19 mouse cellular contexts compared by ENCODE assay signal in genomic region chr4:91557452-91557851, GRCm38 (mm10).
DNase-seq lines count a peak whose midpoint lies in the region; ATAC-seq lines count a peak whose summit lies in the region.
"Had no signal": no experiment of that assay in that cellular context is flagged by ENCODE, and none has a peak within 500 bp of the region (broad histone marks: within the 10 kb centered on the region; RNA-seq: fewer than 3 reads in every experiment).

No protein-coding gene starts in this region.

- H3K9ac ChIP-seq in midbrain, embryonic 11.5 days (ENCODE audit: low read length), result no peak overlapping the region
- H3K9ac ChIP-seq in hindbrain, embryonic 13.5 days, result no peak overlapping the region
- no peak overlapping the region for H3K9ac ChIP-seq in midbrain, embryonic 16.5 days (ENCODE audit: low read depth, low read length)
- no peak overlapping the region for H3K9ac ChIP-seq in heart, embryonic 11.5 days (ENCODE audit: low read depth, low read length)
- H3K9ac ChIP-seq: limb, embryonic 13.5 days had no signal

- H3K36me3 ChIP-seq in midbrain, embryonic 11.5 days (ENCODE audit: control insufficient read depth, insufficient read depth, low read length), result no peaks in the 10 kb centered on the region
- H3K36me3 ChIP-seq in midbrain, embryonic 10.5 days, result no peaks in the 10 kb centered on the region
- H3K36me3 ChIP-seq in hindbrain, embryonic 13.5 days, result no peaks in the 10 kb centered on the region
- H3K36me3 ChIP-seq in midbrain, embryonic 16.5 days (ENCODE audit: control insufficient read depth, insufficient read depth, low read length), result no peaks in the 10 kb centered on the region
- no peaks in the 10 kb centered on the region for H3K36me3 ChIP-seq in heart, embryonic 11.5 days (ENCODE audit: control insufficient read depth, insufficient read depth, low read length)
- H3K36me3 ChIP-seq: limb, embryonic 13.5 days had no signal

- no peaks in the 10 kb centered on the region for H3K4me1 ChIP-seq in midbrain, embryonic 11.5 days (ENCODE audit: control insufficient read depth, insufficient read depth, low read length)
- peaks cover 5% of the 10 kb centered on the region; the same call in 1 of the 2 replicates for H3K4me1 ChIP-seq in midbrain, embryonic 10.5 days
- 0 out of 2 replicates have a peak, but pooled peaks cover 4% of the 10 kb centered on the region for H3K4me1 ChIP-seq in hindbrain, embryonic 13.5 days (replicated peaks)
- H3K4me1 ChIP-seq in midbrain, embryonic 16.5 days (ENCODE audit: control insufficient read depth, insufficient read depth, low read length), result no peaks in the 10 kb centered on the region
- H3K4me1 ChIP-seq in heart, embryonic 11.5 days (ENCODE audit: control insufficient read depth, insufficient read depth, low read length), result no peaks in the 10 kb centered on the region
- H3K4me1 ChIP-seq: limb, embryonic 13.5 days had no signal

- ATAC-seq in midbrain, embryonic 11.5 days (ENCODE audit: low FRiP score), result peak; percentile 73
- ATAC-seq in hindbrain, embryonic 13.5 days (ENCODE audit: low FRiP score), result peak; percentile 57; the same call in 1 of the 2 replicates
- ATAC-seq in midbrain, embryonic 16.5 days, result peak; percentile 21; the same call in 1 of the 2 replicates
- ATAC-seq in granulocyte monocyte progenitor cell, adult 5-6 weeks (replicated peaks; ENCODE audit: poor library complexity, severe bottlenecking), result no peak
- ATAC-seq in heart, embryonic 11.5 days (replicated peaks; ENCODE audit: insufficient number of reproducible peaks, low FRiP score, low TSS enrichment), result no peak
- ATAC-seq: intestine, postnatal 0 days had no signal

- no peak overlapping the region for H3K27ac ChIP-seq in midbrain, embryonic 11.5 days (ENCODE audit: low read depth, low read length)
- no peak overlapping the region for H3K27ac ChIP-seq in midbrain, embryonic 10.5 days (replicated peaks)
- H3K27ac ChIP-seq in hindbrain, embryonic 13.5 days, result peak overlapping the region; percentile 30; the same call in 1 of the 2 replicates
- no peak overlapping the region for H3K27ac ChIP-seq in midbrain, embryonic 16.5 days (ENCODE audit: low read length)
- no peak overlapping the region for H3K27ac ChIP-seq in heart, embryonic 11.5 days (ENCODE audit: low read depth, low read length)
- H3K27ac ChIP-seq: kidney, postnatal 0 days; layer of hippocampus, adult 2 months; left cerebral cortex, adult 2 months; limb, embryonic 13.5 days; macrophage had no signal

- no peak overlapping the region for H3K4me3 ChIP-seq in midbrain, embryonic 11.5 days (ENCODE audit: low read depth, low read length)
- H3K4me3 ChIP-seq in midbrain, embryonic 10.5 days, result no peak overlapping the region
- no peak overlapping the region for H3K4me3 ChIP-seq in hindbrain, embryonic 13.5 days
- H3K4me3 ChIP-seq in midbrain, embryonic 16.5 days (ENCODE audit: low read depth, low read length), result no peak overlapping the region
- no peak overlapping the region for H3K4me3 ChIP-seq in heart, embryonic 11.5 days (ENCODE audit: low read depth, low read length)
- H3K4me3 ChIP-seq: erythroblast, embryonic 14.5 days; layer of hippocampus, adult 2 months; left cerebral cortex, adult 2 months; limb, embryonic 13.5 days had no signal

- WGBS in midbrain, embryonic 11.5 days, result 26% methylated on average over 1 of the region's 1 CpGs
- 30% methylated on average over 1 of the region's 1 CpGs for WGBS in midbrain, embryonic 10.5 days
- WGBS in hindbrain, embryonic 13.5 days, result 19% methylated on average over 1 of the region's 1 CpGs
- whole genome bisulfite sequencing in midbrain, embryonic 16.5 days, result 21% methylated on average over 1 of the region's 1 CpGs
- 37% methylated on average over 1 of the region's 1 CpGs for WGBS in heart, embryonic 11.5 days (ENCODE audit: insufficient replicate concordance)

- H3K4me2 ChIP-seq in midbrain, embryonic 11.5 days, result no peak overlapping the region
- no peak overlapping the region for H3K4me2 ChIP-seq in hindbrain, embryonic 13.5 days
- H3K4me2 ChIP-seq in midbrain, embryonic 16.5 days (ENCODE audit: low read length), result no peak overlapping the region
- H3K4me2 ChIP-seq in heart, embryonic 11.5 days, result no peak overlapping the region
- H3K4me2 ChIP-seq: limb, embryonic 13.5 days had no signal

- no peaks in the 10 kb centered on the region for H3K9me3 ChIP-seq in midbrain, embryonic 11.5 days (ENCODE audit: control insufficient read depth, low read length)
- H3K9me3 ChIP-seq in midbrain, embryonic 10.5 days (replicated peaks), result no peaks in the 10 kb centered on the region
- H3K9me3 ChIP-seq in hindbrain, embryonic 13.5 days, result no peaks in the 10 kb centered on the region
- H3K9me3 ChIP-seq in midbrain, embryonic 16.5 days (replicated peaks; ENCODE audit: control insufficient read depth, low read length, poor library complexity, severe bottlenecking), result no peaks in the 10 kb centered on the region
- H3K9me3 ChIP-seq in heart, embryonic 11.5 days (replicated peaks; ENCODE audit: control insufficient read depth, low read length), result no peaks in the 10 kb centered on the region
- H3K9me3 ChIP-seq: limb, embryonic 13.5 days had no signal

- no peaks in the 10 kb centered on the region for H3K27me3 ChIP-seq in midbrain, embryonic 11.5 days (ENCODE audit: control insufficient read depth, insufficient read depth, low read length)
- H3K27me3 ChIP-seq in midbrain, embryonic 10.5 days (ENCODE audit: low read depth, poor library complexity, severe bottlenecking), result no peaks in the 10 kb centered on the region
- no peaks in the 10 kb centered on the region for H3K27me3 ChIP-seq in hindbrain, embryonic 13.5 days
- H3K27me3 ChIP-seq in midbrain, embryonic 16.5 days (ENCODE audit: control insufficient read depth, insufficient read depth, low read depth, low read length), result no peaks in the 10 kb centered on the region
- H3K27me3 ChIP-seq in heart, embryonic 11.5 days (ENCODE audit: control insufficient read depth, insufficient read depth, low read length), result no peaks in the 10 kb centered on the region
- H3K27me3 ChIP-seq: limb, embryonic 13.5 days had no signal

- peak; percentile 45 to 76 for DNase-seq in cerebellum, postnatal 10 days
- DNase-seq in cerebellum, adult 8-10 months, result no peak
- DNase-seq in midbrain, embryonic 11.5 days (ENCODE audit: low spot score, missing footprints), result no peak
- DNase-seq in midbrain, embryonic 10.5 days (ENCODE audit: low spot score), result no peak
- DNase-seq: cerebellum, adult 11 months; heart, adult 18-20 months; right cerebral cortex, postnatal 25 days; thymus, postnatal 36 days had no signal

Comparison
In these comparisons a context has a peak if more than half of its experiments do, and no peak if none do; other contexts are left out.
1. DNase-seq: peak in cerebellum, postnatal 10 days (2 of 2); none in cerebellum, adult 8-10 months (single experiment), midbrain, embryonic 11.5 days (single experiment) and midbrain, embryonic 10.5 days (single experiment).
2. ATAC-seq: peak in midbrain, embryonic 11.5 days (single experiment), hindbrain, embryonic 13.5 days (single experiment) and midbrain, embryonic 16.5 days (single experiment); none in granulocyte monocyte progenitor cell, adult 5-6 weeks (single experiment) and heart, embryonic 11.5 days (single experiment).